Mouse (Mus musculus): Measurements from ENCODE around the gene Ugt1a5.
"Not testable (repeated sequence)": the region's sequence is repeated elsewhere in the genome, so short reads cannot be mapped to it uniquely, and the experiment has no call there.

Ugt1a5 gene

GRCm38 (mm10) chr1:88165711-88166110, at the start of gene Ugt1a5:
Gene Ugt1a5 (plus strand): TSS chr1:88166012.
- CTCF ChIA-PET, result no interaction called here
- POLR2A ChIA-PET, result interaction anchor here in 1 of 4 experiments (1.3 kb wide), 1 partner anchor 10 kb away, joined by 4 read pairs; no protein-coding TSS in a partner anchor

DNA sequence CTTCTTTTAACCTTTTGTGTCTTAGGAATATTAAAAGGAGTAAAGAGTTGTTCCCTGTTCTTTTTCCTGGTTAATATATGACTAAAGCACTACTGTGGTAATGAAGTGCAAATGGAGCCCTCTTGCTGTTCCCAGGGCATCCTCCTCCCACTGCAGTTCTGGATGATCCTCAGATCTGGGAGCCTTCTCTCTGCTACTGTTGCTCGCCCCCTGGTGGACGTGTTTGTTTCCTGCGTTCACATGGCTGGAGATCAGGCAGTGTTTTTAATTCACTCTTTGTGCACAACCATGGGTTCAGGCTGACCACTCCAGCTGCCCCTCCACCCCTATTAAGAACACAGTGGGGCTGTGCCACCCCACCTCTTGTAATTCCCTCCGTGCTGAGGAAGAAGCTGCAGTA, 45.3 kb upstream of the Ugt1a5 start:
- CTCF ChIA-PET, result interaction anchor here in 2 of 4 experiments (0.9 to 1.4 kb wide), 2 partner anchors 35 to 167 kb away, joined by 3 to 4 read pairs; no protein-coding TSS in a partner anchor
- POLR2A ChIA-PET, result not testable (repeated sequence)

- POLR2A ChIA-PET, result not testable (repeated sequence)
- CTCF ChIA-PET, result interaction anchor here in 2 of 4 experiments (0.9 to 1.4 kb wide), 2 partner anchors 36 to 166 kb away, joined by 3 to 4 read pairs; no protein-coding TSS in a partner anchor
Measured at GRCm38 (mm10) chr1:88121521-88121920, 44.3 kb upstream of the Ugt1a5 start.

- ChIA-PET CTCF (interaction anchor here in 1 of 4 experiments (0.6 kb wide), 1 partner anchor 24 kb away, joined by 4 read pairs; no protein-coding TSS in a partner anchor), POLR2A (interaction anchor here in 1 of 4 experiments (0.6 kb wide), 1 partner anchor 189 kb away, joined by 4 read pairs; no protein-coding TSS in a partner anchor)
Measured at GRCm38 (mm10) chr1:88125827-88126360, 39.9 kb upstream of the Ugt1a5 start.

DNA sequence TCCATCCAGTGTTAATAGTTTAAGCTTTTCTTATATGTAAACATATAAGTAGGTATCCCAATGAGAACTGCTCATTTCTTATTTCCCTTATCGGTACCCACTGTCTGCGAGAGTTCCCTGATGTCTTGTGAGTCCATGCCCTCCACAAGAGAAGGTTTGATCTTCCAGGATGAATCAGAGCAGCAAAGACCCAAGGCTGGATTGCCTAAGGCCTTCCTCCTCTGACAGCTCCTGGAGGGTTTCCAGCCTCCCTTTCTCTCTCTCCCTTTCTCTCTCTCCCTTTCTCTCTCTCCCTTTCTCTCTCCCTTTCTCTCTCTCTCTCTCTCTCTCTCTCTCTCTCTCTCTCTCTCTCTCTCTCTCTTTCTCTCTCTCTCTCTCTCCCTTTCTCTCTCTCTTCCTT, 36.7 kb upstream of the Ugt1a5 start:
- POLR2A ChIA-PET, CTCF ChIA-PET: not testable (repeated sequence)

DNA sequence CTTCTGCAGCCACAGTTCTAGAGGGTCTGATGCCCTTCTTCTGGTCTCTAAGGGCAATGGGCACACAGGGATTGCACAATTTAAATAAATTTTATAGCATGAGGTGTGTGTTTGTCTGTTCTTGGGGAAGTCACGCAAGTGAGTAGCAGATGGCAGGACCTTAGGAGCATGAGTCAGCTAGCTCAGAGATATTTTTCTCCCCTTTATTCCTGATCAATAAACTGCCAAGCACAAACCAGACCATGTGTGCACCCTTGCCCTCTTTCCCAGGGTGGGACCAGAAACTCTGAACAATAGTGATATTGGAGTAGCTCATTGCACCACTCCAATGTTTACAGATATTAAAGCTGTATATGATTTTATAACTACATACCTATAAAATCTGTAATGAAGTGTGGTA, 35.6 kb upstream of the Ugt1a5 start:
- CTCF ChIA-PET, result not testable (repeated sequence)

DNA sequence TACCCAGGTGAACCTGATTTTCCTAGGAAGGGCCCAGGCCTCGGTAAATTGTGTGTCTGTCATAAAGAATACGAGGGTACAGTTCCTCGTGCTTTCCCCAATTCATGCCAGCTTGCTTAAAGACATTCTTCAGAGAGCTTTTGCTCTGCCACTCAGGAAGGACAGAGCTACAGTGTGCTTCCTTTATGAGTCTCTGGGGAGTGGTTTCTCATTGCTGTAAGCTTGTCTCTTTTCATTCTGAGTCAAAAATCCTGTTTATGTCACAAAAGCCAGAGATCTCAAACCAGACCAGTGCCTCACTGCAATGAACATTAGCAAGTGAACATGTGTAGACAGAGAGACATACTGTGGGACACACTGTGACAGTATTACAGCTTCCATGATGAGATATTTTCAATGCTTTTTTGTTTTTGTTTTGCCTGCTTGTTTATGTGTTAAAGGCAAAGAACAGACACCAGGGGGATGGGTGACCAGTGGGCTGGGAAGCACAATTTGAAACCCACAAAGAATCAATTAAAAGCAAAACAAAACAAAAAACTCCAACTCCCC, 31.8 kb upstream of the Ugt1a5 start:
- CTCF ChIA-PET, result interaction anchor here in 2 of 4 experiments (0.6 kb wide), 2 partner anchors 14 to 274 kb away, joined by 3 read pairs; no protein-coding TSS in a partner anchor

More for the DNA sequence above, 35.6 kb upstream of the Ugt1a5 start:
- POLR2A ChIA-PET, result not testable (repeated sequence)

DNA sequence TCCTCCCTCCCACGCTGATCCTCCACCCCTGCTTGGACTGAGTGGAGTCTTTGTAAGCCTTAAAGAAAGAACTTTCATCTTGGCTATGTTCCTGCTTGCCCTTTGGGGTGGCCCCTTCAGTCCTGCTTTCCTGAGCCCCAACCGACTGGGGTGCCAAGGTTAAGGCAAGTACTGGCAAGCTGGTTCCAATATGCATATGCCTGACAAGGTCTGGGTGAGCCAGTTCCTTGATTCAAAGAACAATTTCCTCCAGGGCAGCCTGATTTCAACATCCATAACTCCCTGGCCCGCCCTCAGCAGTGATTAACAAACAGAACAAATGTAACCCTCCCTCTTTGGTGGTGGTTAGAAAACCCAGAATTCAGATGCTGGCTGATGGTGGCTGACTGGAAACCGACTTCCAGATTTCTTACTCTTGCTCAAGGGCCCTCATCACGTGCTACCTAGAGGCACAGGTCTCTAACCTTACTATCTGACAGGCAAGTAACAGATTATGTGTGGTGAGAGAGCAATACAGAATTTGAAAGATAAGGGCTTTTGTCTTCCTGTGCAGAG, 31.3 kb upstream of the Ugt1a5 start, which contains the start of gene Ugt1a6a:
Gene Ugt1a6a (plus strand): TSS at position 353 of the 555 bp plus-strand sequence.
- CTCF ChIA-PET, POLR2A ChIA-PET: not testable (repeated sequence)

More for the DNA sequence above, 31.8 kb upstream of the Ugt1a5 start:
- POLR2A ChIA-PET, result no interaction called here

- CTCF ChIA-PET, result not testable (repeated sequence)
- POLR2A ChIA-PET, result interaction anchor here in 1 of 4 experiments (0.6 kb wide), 1 partner anchor 31 kb away, joined by 3 read pairs; no protein-coding TSS in a partner anchor
Measured at GRCm38 (mm10) chr1:88135229-88135904, 30.4 kb upstream of the Ugt1a5 start.

GRCm38 (mm10) chr1:88136646-88137045, 29.2 kb upstream of the Ugt1a5 start:
- ChIA-PET CTCF (interaction anchor here in 1 of 4 experiments (1.4 kb wide), 1 partner anchor 31 kb away, joined by 3 read pairs; no protein-coding TSS in a partner anchor), POLR2A (no interaction called here)

DNA sequence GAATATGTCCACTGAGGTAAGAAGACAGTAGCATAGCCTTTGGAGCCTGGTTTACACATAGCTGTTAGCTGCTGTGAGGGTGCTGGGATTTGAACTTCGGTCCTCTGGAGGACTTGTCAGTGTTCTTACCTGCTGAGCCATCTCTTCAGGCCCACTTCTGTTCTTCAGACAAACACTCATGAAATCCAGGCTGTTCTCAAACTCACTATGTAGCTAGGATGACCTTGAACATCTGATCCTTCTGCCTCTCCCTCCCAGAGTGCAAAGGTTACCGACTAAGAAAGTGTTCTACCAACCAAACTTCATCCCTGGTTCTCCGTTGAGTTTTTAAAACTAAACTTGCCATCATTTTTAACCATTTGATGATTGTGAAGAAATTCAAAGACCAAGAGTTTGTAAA, 28.5 kb upstream of the Ugt1a5 start:
- POLR2A ChIA-PET, result no interaction called here
- CTCF ChIA-PET, result interaction anchor here in 1 of 4 experiments (1.4 kb wide), 1 partner anchor 31 kb away, joined by 3 read pairs; no protein-coding TSS in a partner anchor

DNA sequence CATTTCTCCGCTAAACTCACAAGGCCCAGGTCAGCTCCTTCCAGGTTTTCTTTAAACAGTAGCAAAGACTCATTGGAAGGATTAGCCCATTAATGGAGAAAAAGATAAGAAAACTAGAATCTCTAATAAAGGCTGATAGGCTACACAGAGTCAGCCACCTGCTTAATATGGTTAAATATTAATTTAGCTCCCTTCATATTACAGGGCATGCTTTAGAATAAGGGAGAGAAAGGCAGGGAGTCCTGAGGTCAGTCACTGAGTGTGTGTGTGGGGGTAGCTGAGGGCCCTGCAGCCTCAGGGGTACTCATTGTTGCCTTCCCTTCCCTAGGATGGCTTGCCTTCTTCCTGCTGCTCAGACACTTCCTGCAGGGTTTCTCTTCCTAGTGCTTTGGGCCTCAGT, 27.7 kb upstream of the Ugt1a5 start:
- CTCF ChIA-PET, result interaction anchor here in 1 of 4 experiments (1.4 kb wide), 1 partner anchor 32 kb away, joined by 3 read pairs; no protein-coding TSS in a partner anchor
- POLR2A ChIA-PET, result no interaction called here

DNA sequence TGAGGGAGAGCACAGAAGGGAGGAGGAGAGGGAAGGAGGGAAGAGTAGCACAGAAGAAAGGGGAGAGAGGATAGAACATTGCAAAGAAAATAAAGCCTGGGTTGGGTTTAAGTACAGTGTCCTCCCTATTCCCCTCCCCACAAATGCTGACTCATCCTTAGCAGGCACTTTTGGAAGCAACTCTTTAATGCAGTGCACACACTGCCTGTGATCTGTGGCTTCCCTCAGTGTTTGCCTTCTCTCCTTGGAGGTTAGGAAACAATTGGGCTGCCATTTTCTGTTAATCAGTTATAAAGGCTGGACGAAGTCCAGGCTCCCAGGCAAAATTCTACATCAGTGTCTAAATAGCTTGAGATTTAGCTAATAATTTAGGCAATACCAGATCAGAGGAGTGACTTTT, 25.3 kb upstream of the Ugt1a5 start:
- POLR2A ChIA-PET, CTCF ChIA-PET: not testable (repeated sequence)

DNA sequence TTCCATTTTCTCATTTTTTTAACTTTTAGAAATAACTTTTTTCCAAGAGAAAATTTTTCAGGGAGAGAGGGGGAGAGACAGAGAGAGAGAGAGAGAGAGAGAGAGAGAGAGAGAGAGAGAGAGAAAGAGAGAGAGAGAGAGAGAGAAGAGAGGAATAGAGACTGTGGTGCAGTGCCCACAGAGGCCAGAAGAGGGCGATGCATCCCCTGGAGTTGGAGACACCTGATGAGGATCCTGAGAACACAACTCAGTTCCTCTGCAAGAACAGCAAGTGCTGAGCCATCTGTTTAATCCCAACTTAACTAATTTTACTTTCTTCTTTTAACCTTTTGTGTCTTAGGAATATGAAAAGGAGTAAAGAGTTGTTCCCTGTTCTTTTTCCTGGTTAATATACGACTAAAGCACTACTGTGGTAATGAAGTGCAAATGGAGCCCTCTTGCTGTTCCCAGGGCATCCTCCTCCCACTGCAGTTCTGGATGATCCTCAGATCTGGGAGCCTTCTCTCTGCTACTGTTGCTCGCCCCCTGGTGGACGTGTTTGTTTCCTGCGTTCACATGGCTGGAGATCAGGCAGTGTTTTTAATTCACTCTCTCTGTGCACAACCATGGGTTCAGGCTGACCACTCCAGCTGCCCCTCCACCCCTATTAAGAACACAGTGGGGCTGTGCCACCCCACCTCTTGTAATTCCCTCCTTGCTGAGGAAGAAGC, 21.7 kb upstream of the Ugt1a5 start:
- POLR2A ChIA-PET, result interaction anchor here in 1 of 4 experiments (0.6 kb wide), 1 partner anchor 136 kb away, joined by 4 read pairs; the partner anchor contains the start of gene Usp40

DNA sequence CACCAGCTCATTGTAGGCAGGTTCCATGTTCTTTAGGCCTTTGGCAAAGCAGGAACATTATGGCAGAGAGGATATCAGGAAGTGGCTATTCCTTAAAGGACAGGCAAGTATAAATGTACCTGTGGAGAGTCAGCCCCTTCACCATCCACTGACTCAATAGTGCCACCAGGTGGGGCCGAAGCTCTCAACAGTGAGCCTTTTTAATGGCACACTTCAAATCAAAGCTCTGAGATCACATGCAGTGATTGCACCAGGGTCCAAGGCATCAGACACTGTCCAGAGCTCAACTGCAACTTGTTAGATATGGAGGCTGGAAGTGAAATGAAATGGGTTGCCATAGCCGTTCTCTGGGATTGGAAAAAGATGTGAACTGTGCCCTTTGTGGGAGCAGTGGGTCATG, 20.5 kb upstream of the Ugt1a5 start:
- CTCF ChIA-PET, result interaction anchor here in 2 of 4 experiments (0.6 to 1.1 kb wide), 2 partner anchors 142 to 168 kb away, joined by 3 to 5 read pairs; no protein-coding TSS in a partner anchor
- POLR2A ChIA-PET, result not testable (repeated sequence)

More for the DNA sequence above, 21.7 kb upstream of the Ugt1a5 start:
- CTCF ChIA-PET, result interaction anchor here in 3 of 4 experiments (0.6 to 1.1 kb wide), 3 partner anchors 25 to 729 kb away, joined by 5 to 10 read pairs (median 6); no protein-coding TSS in a partner anchor

DNA sequence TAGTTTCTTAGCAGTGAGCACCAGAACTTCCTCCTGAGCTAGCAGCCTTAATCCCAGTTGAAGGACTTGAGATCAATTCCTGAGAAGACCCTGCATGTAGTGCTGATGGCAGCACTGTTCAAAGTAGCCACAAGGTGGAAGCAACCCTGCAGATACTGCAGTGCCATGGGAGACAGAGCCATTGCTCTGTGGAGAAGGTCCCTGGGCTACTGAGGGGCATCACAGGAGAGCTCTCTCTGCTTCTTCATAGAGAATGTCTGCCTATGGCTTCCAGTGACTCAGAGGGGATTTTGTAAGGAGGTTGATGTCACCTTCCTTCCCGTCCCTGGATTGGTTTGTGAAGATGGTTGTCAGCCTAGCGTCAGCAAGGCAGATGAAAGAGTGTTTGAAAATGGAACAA, 15.7 kb upstream of the Ugt1a5 start:
- POLR2A ChIA-PET, result not testable (repeated sequence)

GRCm38 (mm10) chr1:88158430-88158829, 7.4 kb upstream of the Ugt1a5 start:
- ChIA-PET CTCF (no interaction called here), POLR2A (no interaction called here)

More for the DNA sequence above, 15.7 kb upstream of the Ugt1a5 start:
- CTCF ChIA-PET, result interaction anchor here in 1 of 4 experiments (0.6 to 1.3 kb wide), 4 partner anchors 23 to 137 kb away, joined by 3 to 4 read pairs (median 3); no protein-coding TSS in a partner anchor

GRCm38 (mm10) chr1:88172190-88172589, 6.4 kb downstream of the Ugt1a5 start:
- POLR2A ChIA-PET, CTCF ChIA-PET: not testable (repeated sequence)

DNA sequence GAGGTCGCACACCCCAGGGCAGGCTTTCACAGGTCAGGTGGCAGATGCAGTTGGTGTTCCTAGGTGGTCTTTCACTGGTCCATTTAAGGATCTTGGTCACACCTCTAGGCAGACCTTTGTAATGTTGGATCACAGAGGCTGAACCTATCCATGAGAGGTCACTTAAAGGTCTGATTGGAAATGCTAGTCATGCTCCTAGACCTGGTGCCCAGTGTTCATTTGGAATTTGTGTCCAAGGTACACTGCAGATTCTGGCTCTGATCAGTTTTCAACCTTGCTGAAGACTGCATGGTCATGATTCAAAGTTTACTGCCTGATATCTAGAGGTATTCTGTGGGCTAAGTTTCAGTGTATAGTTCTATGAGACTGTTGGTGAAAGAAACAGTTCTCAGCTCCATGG, 13.8 kb downstream of the Ugt1a5 start:
- POLR2A ChIA-PET, result no interaction called here
- CTCF ChIA-PET, result no interaction called here
